In genomic region chr9:121706029-121706675, GRCm38 (mm10) we compare ENCODE assay signal across 11 mouse cellular contexts. TPM values are rescaled to one million over a fixed set of nuclear protein-coding genes. Genes with fewer than 3 reads are reported as not detected.
A peak's percentile ranks its signal among the peaks of the same experiment; 100 is the strongest.
DNase-seq lines count a peak whose midpoint lies in the region; ATAC-seq and TF ChIP-seq lines count a peak whose summit lies in the region.
"Had no signal": no experiment of that assay in that cellular context is flagged by ENCODE, and none has a peak within 500 bp of the region (broad histone marks: within the 10 kb centered on the region; RNA-seq: fewer than 3 reads in every experiment).

No protein-coding gene starts in this region.

- H3K9ac ChIP-seq in forebrain, embryonic 15.5 days (replicated peaks), result no peak overlapping the region
- no peak overlapping the region for H3K9ac ChIP-seq in lung, embryonic 14.5 days
- H3K9ac ChIP-seq in embryonic facial prominence, embryonic 12.5 days, result peak overlapping the region; percentile 73; the same call in 1 of the 2 replicates
- H3K9ac ChIP-seq in liver, postnatal 0 days (replicated peaks), result peak overlapping the region; percentile 67; the same call in 1 of the 2 replicates
- H3K9ac ChIP-seq in kidney, embryonic 14.5 days (ENCODE audit: low read depth, low read length), result no peak overlapping the region

- no peak overlapping the region for H3K27ac ChIP-seq in forebrain, embryonic 10.5 days
- no peak overlapping the region for H3K27ac ChIP-seq in forebrain, embryonic 15.5 days (replicated peaks)
- H3K27ac ChIP-seq in lung, embryonic 14.5 days (ENCODE audit: low read depth), result no peak overlapping the region
- H3K27ac ChIP-seq in embryonic facial prominence, embryonic 12.5 days, result no peak overlapping the region
- H3K27ac ChIP-seq in liver, postnatal 0 days (ENCODE audit: low read depth), result peak overlapping the region; percentile 96
- H3K27ac ChIP-seq in kidney, embryonic 14.5 days (ENCODE audit: low read depth, low read length), result no peak overlapping the region

- no peak overlapping the region for H3K4me2 ChIP-seq in forebrain, embryonic 15.5 days (replicated peaks)
- peak overlapping the region; percentile 92 for H3K4me2 ChIP-seq in lung, embryonic 14.5 days
- H3K4me2 ChIP-seq in embryonic facial prominence, embryonic 12.5 days (replicated peaks), result 0 out of 2 replicates have a peak overlapping the region, but pooled peaks have one; percentile 93
- peak overlapping the region; percentile 84 for H3K4me2 ChIP-seq in liver, postnatal 0 days (ENCODE audit: low read depth, low read length)
- no peak overlapping the region for H3K4me2 ChIP-seq in kidney, embryonic 14.5 days (replicated peaks; ENCODE audit: low read depth, low read length)

- H3K36me3 ChIP-seq in forebrain, embryonic 10.5 days (replicated peaks), result no peaks in the 10 kb centered on the region
- no peaks in the 10 kb centered on the region for H3K36me3 ChIP-seq in forebrain, embryonic 15.5 days
- no peaks in the 10 kb centered on the region for H3K36me3 ChIP-seq in lung, embryonic 14.5 days (ENCODE audit: insufficient read depth)
- H3K36me3 ChIP-seq in embryonic facial prominence, embryonic 12.5 days, result no peaks in the 10 kb centered on the region
- no peaks in the 10 kb centered on the region for H3K36me3 ChIP-seq in liver, postnatal 0 days (replicated peaks; ENCODE audit: insufficient read depth, low read length)
- H3K36me3 ChIP-seq in kidney, embryonic 14.5 days (ENCODE audit: control insufficient read depth, insufficient read depth, low read length), result no peaks in the 10 kb centered on the region
- H3K36me3 ChIP-seq: embryonic facial prominence, embryonic 15.5 days; stomach, embryonic 15.5 days had no signal

- H3K27me3 ChIP-seq in forebrain, embryonic 10.5 days (ENCODE audit: poor library complexity, severe bottlenecking), result no peaks in the 10 kb centered on the region
- no peaks in the 10 kb centered on the region for H3K27me3 ChIP-seq in forebrain, embryonic 15.5 days
- no peaks in the 10 kb centered on the region for H3K27me3 ChIP-seq in lung, embryonic 14.5 days (ENCODE audit: insufficient read depth, low read length)
- H3K27me3 ChIP-seq in embryonic facial prominence, embryonic 12.5 days, result no peaks in the 10 kb centered on the region
- no peaks in the 10 kb centered on the region for H3K27me3 ChIP-seq in liver, postnatal 0 days (ENCODE audit: insufficient read depth, low read length)
- no peaks in the 10 kb centered on the region for H3K27me3 ChIP-seq in kidney, embryonic 14.5 days (ENCODE audit: control insufficient read depth, insufficient read depth, low read length)
- H3K27me3 ChIP-seq: embryonic facial prominence, embryonic 15.5 days; stomach, embryonic 15.5 days had no signal

- no peak for TF ChIP-seq CTCF in lung, embryonic 14.5 days (IDR thresholded peaks at IDR 0.05; ENCODE audit: low read depth)
- TF ChIP-seq CTCF in liver, postnatal 0 days (IDR thresholded peaks at IDR 0.05; ENCODE audit: low read depth), result no peak

- H3K4me3 ChIP-seq in forebrain, embryonic 10.5 days, result 0 out of 2 replicates have a peak overlapping the region, but pooled peaks have one; percentile 4
- no peak overlapping the region for H3K4me3 ChIP-seq in forebrain, embryonic 15.5 days
- no peak overlapping the region for H3K4me3 ChIP-seq in lung, embryonic 14.5 days (ENCODE audit: low read depth, low read length)
- H3K4me3 ChIP-seq in embryonic facial prominence, embryonic 12.5 days, result no peak overlapping the region
- no peak overlapping the region for H3K4me3 ChIP-seq in liver, postnatal 0 days (ENCODE audit: low read depth, low read length)
- H3K4me3 ChIP-seq in kidney, embryonic 14.5 days (ENCODE audit: low read length), result no peak overlapping the region

- no peak for TF ChIP-seq EP300 in liver, postnatal 0 days (IDR thresholded peaks at IDR 0.05; ENCODE audit: low read depth)

- 81% methylated on average over 6 of the region's 6 CpGs for WGBS in forebrain, embryonic 10.5 days
- 79% methylated on average over 6 of the region's 6 CpGs for WGBS in forebrain, embryonic 15.5 days
- WGBS in lung, embryonic 14.5 days, result 77% methylated on average over 6 of the region's 6 CpGs
- 79% methylated on average over 6 of the region's 6 CpGs for WGBS in embryonic facial prominence, embryonic 12.5 days
- WGBS in liver, postnatal 0 days (ENCODE audit: insufficient replicate concordance), result 59% methylated on average over 6 of the region's 6 CpGs
- 76% methylated on average over 6 of the region's 6 CpGs for WGBS in kidney, embryonic 14.5 days

- H3K9me3 ChIP-seq in forebrain, embryonic 10.5 days, result no peaks in the 10 kb centered on the region
- no peaks in the 10 kb centered on the region for H3K9me3 ChIP-seq in forebrain, embryonic 15.5 days
- no peaks in the 10 kb centered on the region for H3K9me3 ChIP-seq in lung, embryonic 14.5 days (ENCODE audit: low read depth, low read length)
- H3K9me3 ChIP-seq in embryonic facial prominence, embryonic 12.5 days, result no peaks in the 10 kb centered on the region
- no peaks in the 10 kb centered on the region for H3K9me3 ChIP-seq in liver, postnatal 0 days (ENCODE audit: low read length)
- no peaks in the 10 kb centered on the region for H3K9me3 ChIP-seq in kidney, embryonic 14.5 days (ENCODE audit: control insufficient read depth, low read length)
- H3K9me3 ChIP-seq: embryonic facial prominence, embryonic 15.5 days; stomach, embryonic 15.5 days had no signal

- no peak for ATAC-seq in forebrain, embryonic 15.5 days (replicated peaks)
- no peak for ATAC-seq in lung, embryonic 14.5 days (ENCODE audit: insufficient read depth)
- no peak for ATAC-seq in embryonic facial prominence, embryonic 12.5 days (ENCODE audit: insufficient number of reproducible peaks, insufficient read depth, low FRiP score, low TSS enrichment)
- ATAC-seq in liver, postnatal 0 days, result no peak
- ATAC-seq in kidney, embryonic 14.5 days (ENCODE audit: low FRiP score, low TSS enrichment), result no peak

- H3K4me1 ChIP-seq in forebrain, embryonic 10.5 days, result peaks cover 41% of the 10 kb centered on the region
- peaks cover 33% of the 10 kb centered on the region for H3K4me1 ChIP-seq in forebrain, embryonic 15.5 days
- peaks cover 13% of the 10 kb centered on the region for H3K4me1 ChIP-seq in lung, embryonic 14.5 days (ENCODE audit: insufficient read depth)
- H3K4me1 ChIP-seq in embryonic facial prominence, embryonic 12.5 days, result peaks cover 21% of the 10 kb centered on the region
- peaks cover 28% of the 10 kb centered on the region for H3K4me1 ChIP-seq in liver, postnatal 0 days (ENCODE audit: insufficient read depth)
- peaks cover 32% of the 10 kb centered on the region for H3K4me1 ChIP-seq in kidney, embryonic 14.5 days (ENCODE audit: control insufficient read depth, insufficient read depth, low read length)

- DNase-seq in forebrain, embryonic 10.5 days (ENCODE audit: extremely low spot score, low spot score), result peak; percentile 13
- no peak for DNase-seq in lung, embryonic 14.5 days
- no peak for DNase-seq in lung, postnatal 14 days
- DNase-seq in liver, postnatal 0 days, result no peak
- no peak for DNase-seq in thymus, adult 18-20 months
- DNase-seq: layer of hippocampus, adult 9-11 months had no signal

RNA-seq across cellular contexts. Expression of gene Sec22c, which starts 0.9 kb away (rescaled TPM):
- 15.3 and 18.6 TPM in 2 replicates for polyA plus RNA-seq in forebrain, embryonic 10.5 days (2016; fragmentation: Nextera tagmentation; extraction: Ambion mirVana)
- polyA plus RNA-seq in forebrain, embryonic 15.5 days (2015; fragmentation: Nextera tagmentation; extraction: Ambion mirVana), result 33.9 and 39.2 TPM in 2 replicates
- polyA plus RNA-seq in lung, embryonic 14.5 days (2014; fragmentation: Nextera tagmentation; extraction: Ambion mirVana), result 8.1 and 9.6 TPM in 2 replicates
- polyA plus RNA-seq in embryonic facial prominence, embryonic 12.5 days (2016; fragmentation: Nextera tagmentation; extraction: Ambion mirVana), result 16.8 and 18.0 TPM in 2 replicates
- polyA plus RNA-seq in liver, postnatal 0 days (2015; fragmentation: Nextera tagmentation; extraction: Ambion mirVana), result 3.6 and 4.4 TPM in 2 replicates
- 5.8 and 12.0 TPM in 2 replicates for polyA plus RNA-seq in kidney, embryonic 14.5 days (2014; fragmentation: Nextera tagmentation; extraction: Ambion mirVana)

RNA-seq across cellular contexts. Expression of gene Ss18l2, which starts 4.0 kb away (rescaled TPM):
- polyA plus RNA-seq in forebrain, embryonic 10.5 days (2016; fragmentation: Nextera tagmentation; extraction: Ambion mirVana), result 85.3 and 87.5 TPM in 2 replicates
- 145 TPM in 2 replicates for polyA plus RNA-seq in forebrain, embryonic 15.5 days (2015; fragmentation: Nextera tagmentation; extraction: Ambion mirVana)
- 105 and 109 TPM in 2 replicates for polyA plus RNA-seq in lung, embryonic 14.5 days (2014; fragmentation: Nextera tagmentation; extraction: Ambion mirVana)
- 96.2 and 117 TPM in 2 replicates for polyA plus RNA-seq in embryonic facial prominence, embryonic 12.5 days (2016; fragmentation: Nextera tagmentation; extraction: Ambion mirVana)
- 112 and 119 TPM in 2 replicates for polyA plus RNA-seq in liver, postnatal 0 days (2015; fragmentation: Nextera tagmentation; extraction: Ambion mirVana)
- 111 and 152 TPM in 2 replicates for polyA plus RNA-seq in kidney, embryonic 14.5 days (2014; fragmentation: Nextera tagmentation; extraction: Ambion mirVana)

RNA-seq across cellular contexts. Expression of gene Nktr, which starts 12.8 kb away (rescaled TPM):
- 52.9 and 60.5 TPM in 2 replicates for polyA plus RNA-seq in forebrain, embryonic 10.5 days (2016; fragmentation: Nextera tagmentation; extraction: Ambion mirVana)
- 57.5 and 58.4 TPM in 2 replicates for polyA plus RNA-seq in forebrain, embryonic 15.5 days (2015; fragmentation: Nextera tagmentation; extraction: Ambion mirVana)
- polyA plus RNA-seq in lung, embryonic 14.5 days (2014; fragmentation: Nextera tagmentation; extraction: Ambion mirVana), result 70.4 and 74.2 TPM in 2 replicates
- polyA plus RNA-seq in embryonic facial prominence, embryonic 12.5 days (2016; fragmentation: Nextera tagmentation; extraction: Ambion mirVana), result 73.7 and 85.5 TPM in 2 replicates
- 14.9 and 17.3 TPM in 2 replicates for polyA plus RNA-seq in liver, postnatal 0 days (2015; fragmentation: Nextera tagmentation; extraction: Ambion mirVana)
- polyA plus RNA-seq in kidney, embryonic 14.5 days (2014; fragmentation: Nextera tagmentation; extraction: Ambion mirVana), result 59.6 and 83.7 TPM in 2 replicates

RNA-seq across cellular contexts. Expression of gene Zfp651, which starts 53.0 kb away (rescaled TPM):
- polyA plus RNA-seq in forebrain, embryonic 10.5 days (2016; fragmentation: Nextera tagmentation; extraction: Ambion mirVana), result 4.1 and 4.8 TPM in 2 replicates
- 20.1 and 20.6 TPM in 2 replicates for polyA plus RNA-seq in forebrain, embryonic 15.5 days (2015; fragmentation: Nextera tagmentation; extraction: Ambion mirVana)
- polyA plus RNA-seq in lung, embryonic 14.5 days (2014; fragmentation: Nextera tagmentation; extraction: Ambion mirVana), result 13.6 and 13.8 TPM in 2 replicates
- polyA plus RNA-seq in embryonic facial prominence, embryonic 12.5 days (2016; fragmentation: Nextera tagmentation; extraction: Ambion mirVana), result 15.4 and 20.1 TPM in 2 replicates
- 0.68 and 1.5 TPM in 2 replicates for polyA plus RNA-seq in liver, postnatal 0 days (2015; fragmentation: Nextera tagmentation; extraction: Ambion mirVana)
- 8.0 and 9.8 TPM in 2 replicates for polyA plus RNA-seq in kidney, embryonic 14.5 days (2014; fragmentation: Nextera tagmentation; extraction: Ambion mirVana)

Comparison
In these comparisons a context has a peak if more than half of its experiments do, and no peak if none do; other contexts are left out.
1. H3K4me2 ChIP-seq: peak in lung, embryonic 14.5 days (single experiment), embryonic facial prominence, embryonic 12.5 days (single experiment) and liver, postnatal 0 days (single experiment); none in forebrain, embryonic 15.5 days (single experiment) and kidney, embryonic 14.5 days (single experiment).
2. H3K9ac ChIP-seq: peak in embryonic facial prominence, embryonic 12.5 days (single experiment) and liver, postnatal 0 days (single experiment); none in forebrain, embryonic 15.5 days (single experiment), lung, embryonic 14.5 days (single experiment) and kidney, embryonic 14.5 days (single experiment).